Mouse (Mus musculus): ENCODE results near the gene Agr2.

The Agr2 gene

GRCm38 (mm10) chr12:35992711-35993110 is at the start of gene Agr2:
TSS of gene Agr2 (plus strand) at chr12:35992907.
- no peak for DNase-seq (ENCODE audit: low read depth in 1 of 2, low spot score in 2 of 2)

DNA sequence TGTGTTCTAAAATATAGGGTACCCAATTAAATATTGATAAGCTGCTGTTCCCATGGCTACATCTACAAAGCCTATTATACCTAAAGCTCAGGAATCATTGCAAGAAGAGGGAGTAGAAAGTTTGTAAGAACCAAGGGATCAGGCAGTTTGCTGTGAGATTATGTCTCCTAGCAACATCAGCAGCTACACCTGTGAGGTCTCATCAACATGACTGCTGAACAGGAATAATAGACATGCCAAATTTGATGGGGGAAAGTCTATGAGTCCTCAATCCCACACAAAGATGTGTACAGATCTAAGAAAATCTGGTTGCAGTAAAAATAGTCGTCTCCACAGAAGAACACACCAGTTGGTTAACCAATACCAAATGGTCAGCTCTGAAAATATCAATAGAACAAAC is 41.0 kb upstream of the Agr2 start:
- DNase-seq (ENCODE audit: low read depth in 1 of 2, low spot score in 2 of 2), result no peak

DNA sequence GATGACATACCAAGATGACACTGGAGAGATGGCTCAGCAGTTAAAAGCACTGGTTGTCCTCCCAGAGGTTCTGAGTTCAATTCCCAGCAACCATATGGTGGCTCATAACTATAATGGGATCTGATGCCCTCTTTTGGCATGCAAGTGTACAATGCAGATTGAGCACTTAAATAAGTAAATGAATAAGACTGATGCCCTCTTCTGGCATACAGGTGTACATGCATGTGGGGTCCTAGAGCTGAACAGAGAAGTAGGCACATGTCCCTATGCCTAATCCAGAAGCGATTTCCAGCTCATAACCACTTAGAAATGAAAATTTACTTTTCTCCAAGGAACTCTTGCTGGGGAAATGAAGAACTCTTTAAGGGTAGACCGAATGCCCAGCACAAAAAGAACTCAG is 35.5 kb upstream of the Agr2 start:
- DNase-seq (ENCODE audit: low read depth in 1 of 2, low spot score in 2 of 2), result no peak

GRCm38 (mm10) chr12:35966098-35966767 is 26.5 kb upstream of the Agr2 start:
- no peak for DNase-seq (ENCODE audit: low read depth in 1 of 2, low spot score in 2 of 2)

- no peak for DNase-seq (ENCODE audit: low read depth in 1 of 2, low spot score in 2 of 2)
These were observed 26.0 kb upstream of the Agr2 start for GRCm38 (mm10) chr12:35966768-35967141.

GRCm38 (mm10) chr12:35975898-35976297 is 16.8 kb upstream of the Agr2 start:
- no peak for DNase-seq (ENCODE audit: low read depth in 1 of 2, low spot score in 2 of 2)

DNA sequence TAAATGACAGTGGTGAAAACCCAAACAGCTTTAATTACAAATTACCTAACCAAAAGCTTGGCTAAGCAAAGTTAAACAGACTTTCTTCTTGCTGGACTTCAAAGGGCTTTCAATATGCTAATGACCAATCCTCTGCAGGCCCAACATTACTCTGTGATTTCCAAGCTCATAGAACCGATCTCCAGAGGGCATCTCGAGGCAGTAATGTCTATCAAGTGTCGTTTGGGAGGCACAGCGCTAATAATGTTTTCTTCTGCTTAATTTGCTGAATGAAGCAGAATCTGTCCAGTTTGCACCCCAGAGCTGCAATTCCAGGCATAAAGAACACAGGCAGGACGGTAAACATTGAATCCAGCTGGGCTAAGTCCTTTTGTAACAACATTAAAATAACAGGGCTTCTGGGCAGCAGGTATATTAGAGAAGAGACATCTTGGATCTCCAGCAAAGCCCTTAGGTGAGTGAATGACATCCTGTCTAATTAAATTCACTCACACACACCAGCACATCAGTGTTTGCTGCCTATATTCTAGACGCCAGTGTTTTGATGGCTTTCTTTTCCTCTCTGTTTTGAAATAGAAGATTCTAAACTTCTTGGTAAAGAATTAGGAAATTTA is 15.0 kb upstream of the Agr2 start:
- no peak for DNase-seq (ENCODE audit: low read depth in 1 of 2, low spot score in 2 of 2)

GRCm38 (mm10) chr12:35979625-35980024 is 13.1 kb upstream of the Agr2 start:
- no peak for DNase-seq (ENCODE audit: low read depth in 1 of 2, low spot score in 2 of 2)

- no peak for DNase-seq (ENCODE audit: low read depth in 1 of 2, low spot score in 2 of 2)
These were observed 10.9 kb upstream of the Agr2 start for GRCm38 (mm10) chr12:35981732-35982360.

DNA sequence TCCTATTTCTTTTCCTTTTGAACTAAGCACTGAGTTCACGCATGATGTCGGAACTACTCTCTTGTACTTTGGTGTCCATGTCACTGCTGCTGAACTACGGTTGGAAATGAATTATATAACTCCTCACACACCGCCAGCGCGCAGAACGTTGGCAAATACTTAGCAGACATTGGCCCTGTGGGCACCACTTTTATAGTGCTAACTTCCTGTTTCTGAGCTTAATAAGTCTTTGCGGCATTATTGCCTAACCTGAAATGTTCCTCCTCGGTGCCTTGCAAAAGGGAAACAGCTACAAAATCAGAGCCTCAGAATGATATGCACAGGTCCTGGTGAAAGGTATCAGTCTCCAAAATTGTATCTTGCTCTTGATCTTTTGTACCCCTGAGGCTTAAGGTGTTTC is 9.2 kb upstream of the Agr2 start:
- DNase-seq (ENCODE audit: low read depth in 1 of 2, low spot score in 2 of 2), result peak; percentile 23 to 42

- DNase-seq (ENCODE audit: low read depth in 1 of 2, low spot score in 2 of 2), result no peak
These were observed 8.0 kb upstream of the Agr2 start for GRCm38 (mm10) chr12:35984743-35985142.

DNA sequence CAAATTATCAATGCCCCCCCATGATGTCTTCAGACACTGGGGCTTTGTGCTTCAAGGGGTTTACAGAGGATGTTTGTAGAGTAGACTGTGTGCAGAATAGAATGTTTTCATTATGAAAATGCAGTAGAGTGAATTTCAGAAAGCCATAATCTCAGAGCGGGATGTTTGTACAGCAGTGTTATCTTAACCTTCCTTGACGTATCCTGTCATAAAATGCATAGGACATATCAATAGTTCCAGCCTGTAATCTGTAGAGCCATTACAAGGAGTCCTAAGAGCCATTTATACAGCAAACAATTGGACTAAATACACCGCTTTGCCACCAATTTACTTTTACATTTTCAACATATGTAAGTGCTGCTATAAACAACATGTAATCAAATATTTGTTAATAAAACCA is 876 bp downstream of the Agr2 start:
- DNase-seq (ENCODE audit: low read depth in 1 of 2, low spot score in 2 of 2), result no peak

DNA sequence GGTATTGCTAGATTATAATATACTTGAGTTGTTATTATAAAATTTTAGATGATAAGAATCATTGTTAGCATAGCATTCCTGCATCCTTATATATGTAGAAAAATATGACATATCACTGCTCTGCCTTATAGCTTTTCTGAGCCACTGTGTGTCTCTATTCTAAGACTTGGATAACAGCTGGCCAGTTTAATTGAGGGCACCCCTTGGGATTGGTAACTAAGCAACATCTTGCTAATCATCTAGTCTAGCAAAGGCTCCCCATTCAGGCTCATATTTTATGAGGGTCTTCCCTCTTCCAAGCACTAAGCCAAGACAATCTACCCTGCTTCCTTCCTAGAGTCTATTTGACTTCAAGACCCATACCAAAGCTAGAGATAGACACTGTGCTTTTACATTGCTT is 1.4 kb downstream of the Agr2 start:
- DNase-seq (ENCODE audit: low read depth in 1 of 2, low spot score in 2 of 2), result no peak

DNA sequence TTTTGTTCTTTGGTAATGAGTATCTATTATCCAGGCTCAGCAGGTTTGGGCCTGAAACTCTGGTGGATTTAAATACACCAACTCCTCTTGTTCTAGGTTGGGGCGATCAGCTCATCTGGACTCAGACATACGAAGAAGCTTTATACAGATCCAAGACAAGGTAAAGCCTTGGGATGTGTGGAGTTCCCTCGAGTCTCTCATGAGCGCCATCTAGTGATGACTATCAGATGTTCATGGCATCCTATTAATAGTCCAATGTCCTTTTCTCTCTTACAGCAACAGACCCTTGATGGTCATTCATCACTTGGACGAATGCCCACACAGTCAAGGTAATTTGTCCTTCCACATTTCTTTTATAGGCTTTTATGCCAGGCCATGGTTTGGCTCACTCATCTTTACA is 3.1 kb downstream of the Agr2 start:
- no peak for DNase-seq (ENCODE audit: low read depth in 1 of 2, low spot score in 2 of 2)

DNA sequence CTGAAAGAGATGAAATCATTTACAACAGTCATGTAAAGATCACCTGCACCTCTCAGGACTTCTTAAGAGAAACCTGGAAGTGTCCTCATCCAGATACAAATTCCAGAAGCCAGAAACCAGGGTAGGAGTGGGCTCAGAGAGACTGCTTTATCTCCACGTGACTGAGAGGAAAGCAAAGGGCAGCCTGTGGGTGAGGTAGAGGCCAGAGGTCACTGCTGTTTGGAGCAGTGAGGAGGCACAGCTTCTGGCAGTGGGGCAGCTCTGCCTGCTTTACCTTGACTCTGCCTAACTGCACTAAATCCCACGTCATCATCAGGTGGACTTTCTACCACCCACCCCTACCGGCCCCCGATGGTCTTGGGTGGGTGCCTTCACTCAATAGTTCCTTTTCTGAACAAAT is 12.0 kb downstream of the Agr2 start:
- no peak for DNase-seq (ENCODE audit: low read depth in 1 of 2, low spot score in 2 of 2)

DNA sequence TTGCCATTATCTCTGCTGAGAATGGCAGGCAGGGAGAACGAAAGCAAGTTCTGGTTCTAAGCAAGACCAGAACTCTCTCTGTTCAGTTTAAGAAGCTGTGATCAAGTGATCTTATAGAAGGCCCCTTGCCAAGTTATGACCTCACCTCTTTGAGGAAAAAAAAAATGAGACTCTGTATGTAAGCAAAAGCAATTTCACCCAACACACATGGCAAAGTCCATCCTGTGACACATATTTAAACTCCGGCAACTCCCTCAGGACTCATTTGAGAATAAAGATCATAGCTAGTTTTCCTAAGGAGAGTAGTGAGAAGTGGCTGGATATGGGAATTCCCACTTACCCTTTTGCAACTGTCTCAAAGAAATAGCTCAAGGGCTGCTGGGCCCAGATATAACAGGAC is 14.9 kb downstream of the Agr2 start:
- DNase-seq (ENCODE audit: low read depth in 1 of 2, low spot score in 2 of 2), result no peak

DNA sequence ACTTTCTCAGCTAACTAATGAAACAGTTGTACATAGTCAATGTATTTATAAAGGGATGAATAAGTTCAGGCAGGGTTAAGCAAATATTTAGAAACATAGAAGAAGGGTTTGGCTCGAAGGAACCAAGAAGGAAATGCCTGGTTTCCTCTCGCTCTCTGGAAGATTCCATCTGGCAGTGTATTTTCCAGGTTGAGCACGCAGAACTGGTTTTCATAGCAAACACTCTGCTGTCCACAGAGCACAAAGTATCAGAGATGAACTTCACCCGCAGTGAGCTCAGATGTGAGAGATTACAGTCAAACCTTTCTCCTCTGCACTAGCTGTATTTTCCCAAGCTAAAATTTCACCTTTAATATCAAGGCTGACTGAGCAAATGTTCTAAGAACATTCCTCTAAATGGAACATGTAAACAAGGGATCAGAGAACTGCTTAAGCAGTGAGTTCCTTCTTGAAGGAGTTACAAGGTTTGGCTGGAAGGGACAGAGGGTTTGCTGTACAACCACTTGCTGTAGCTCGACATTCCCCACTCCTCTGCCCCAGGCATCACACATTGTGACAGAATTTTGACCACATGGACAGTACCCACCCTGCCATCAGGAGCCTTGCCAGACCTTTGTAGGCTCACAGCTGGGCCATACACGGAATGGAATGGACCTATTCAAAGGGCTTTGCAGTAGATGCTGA is 15.8 kb downstream of the Agr2 start:
- DNase-seq (ENCODE audit: low read depth in 1 of 2, low spot score in 2 of 2), result no peak

- no peak for DNase-seq (ENCODE audit: low read depth in 1 of 2, low spot score in 2 of 2)
These were observed 20.7 kb downstream of the Agr2 start for GRCm38 (mm10) chr12:36013216-36013910.

- no peak for DNase-seq (ENCODE audit: low read depth in 1 of 2, low spot score in 2 of 2)
These were observed 25.1 kb downstream of the Agr2 start for GRCm38 (mm10) chr12:36017791-36018190.

DNA sequence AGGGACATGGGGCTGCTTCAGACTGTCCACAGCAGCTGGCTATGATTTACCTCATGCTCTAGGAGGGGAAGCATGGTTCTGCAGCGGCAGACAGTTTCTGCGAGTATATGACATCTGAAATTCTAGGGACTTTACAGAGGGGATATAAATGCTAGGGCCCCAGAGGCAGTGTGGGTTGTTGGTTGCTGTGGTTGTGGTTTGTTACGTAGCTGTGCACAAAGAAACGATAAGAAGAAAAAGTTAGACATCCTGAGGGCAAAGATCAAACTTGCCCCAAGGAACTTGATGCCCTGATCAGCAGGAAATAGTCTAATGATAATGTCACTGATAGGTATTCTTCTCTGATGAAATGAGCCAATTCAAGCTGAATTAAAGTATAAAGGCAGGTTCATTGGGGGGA is 26.9 kb downstream of the Agr2 start:
- no peak for DNase-seq (ENCODE audit: low read depth in 1 of 2, low spot score in 2 of 2)

GRCm38 (mm10) chr12:36020081-36020480 is 27.4 kb downstream of the Agr2 start:
- DNase-seq (ENCODE audit: low read depth in 1 of 2, low spot score in 2 of 2), result no peak

DNA sequence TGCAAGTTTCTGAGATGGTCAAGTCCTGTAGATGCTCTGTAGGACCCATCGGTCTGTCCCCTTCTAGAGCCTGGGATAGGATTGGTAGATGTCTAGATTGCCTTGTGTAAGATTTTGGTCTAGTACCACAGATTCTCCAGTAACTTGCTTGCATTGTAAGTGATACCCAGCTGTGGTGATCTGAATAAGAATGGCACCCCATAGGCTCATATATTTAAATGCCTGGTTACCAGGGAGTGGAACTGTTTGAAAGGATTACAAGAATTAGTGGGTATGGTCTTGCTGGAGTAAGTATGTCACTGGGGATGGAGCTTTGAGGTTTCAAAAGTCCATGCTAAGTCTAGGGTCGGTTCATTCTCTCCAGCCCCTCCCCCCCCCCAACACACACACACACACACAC is 28.0 kb downstream of the Agr2 start:
- no peak for DNase-seq (ENCODE audit: low read depth in 1 of 2, low spot score in 2 of 2)
